Mouse (Mus musculus) liver (tissue): Measurements from ENCODE around the gene Elovl6.

Source experiments
- DNase-seq: peaks from one replicate; pipeline ENCODE4 v3.0.0-alpha.2; 2020; ENCODE audit warnings: mixed read lengths

Gene Elovl6

GRCm38 (mm10) chr3:129613756-129614155 is 81.6 kb downstream of the Elovl6 start:
- DNase-seq = no peak

DNA sequence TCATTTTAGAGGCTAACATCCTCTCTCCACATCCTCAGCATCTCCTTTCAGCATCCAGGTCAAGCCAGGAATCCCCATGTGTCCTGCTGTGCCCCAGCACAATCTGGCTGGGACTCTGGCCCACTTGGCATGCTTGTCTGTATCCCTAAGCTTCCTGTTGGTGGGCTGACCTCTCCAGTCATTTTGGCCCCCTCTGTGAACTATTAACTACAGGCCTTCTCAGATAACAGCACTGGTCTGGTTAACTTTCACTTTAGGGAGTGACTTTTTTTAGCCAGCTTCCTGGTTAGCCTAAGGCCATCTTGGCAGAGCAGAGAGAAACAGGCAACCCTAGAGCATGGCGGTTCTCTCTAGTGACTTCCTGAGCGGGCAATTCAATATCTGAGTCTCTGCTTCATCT is 82.1 kb downstream of the Elovl6 start:
- DNase-seq = no peak

GRCm38 (mm10) chr3:129617450-129617849 is 85.3 kb downstream of the Elovl6 start:
- no peak for DNase-seq

DNA sequence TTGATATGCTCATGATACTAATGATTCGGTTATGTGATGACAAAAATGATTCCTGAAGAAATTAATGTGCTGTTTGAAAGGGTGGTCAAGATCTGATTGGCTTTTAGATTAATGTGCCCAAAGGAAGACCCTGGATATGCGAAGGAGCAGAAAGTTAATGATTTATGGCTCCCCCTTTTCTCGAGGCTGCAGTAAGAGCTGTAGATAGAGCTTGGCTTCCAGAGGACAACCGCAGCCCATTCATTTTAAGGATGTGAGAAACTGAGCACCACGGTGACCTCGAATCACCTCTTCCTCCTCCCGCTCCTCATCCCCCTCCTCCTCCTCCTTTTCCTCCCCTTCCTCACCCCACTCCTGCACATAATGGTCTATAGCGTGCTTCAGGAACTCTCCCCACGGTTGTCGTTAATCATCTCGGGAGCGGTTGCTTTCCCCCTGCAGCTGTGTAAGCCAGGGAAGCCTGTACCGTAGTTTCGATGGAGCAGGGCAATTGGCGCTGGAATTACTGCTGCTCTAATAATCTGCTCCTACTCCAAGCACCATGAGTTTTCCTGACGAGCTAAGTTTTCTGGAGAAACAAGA is 87.1 kb downstream of the Elovl6 start:
- no peak for DNase-seq

DNA sequence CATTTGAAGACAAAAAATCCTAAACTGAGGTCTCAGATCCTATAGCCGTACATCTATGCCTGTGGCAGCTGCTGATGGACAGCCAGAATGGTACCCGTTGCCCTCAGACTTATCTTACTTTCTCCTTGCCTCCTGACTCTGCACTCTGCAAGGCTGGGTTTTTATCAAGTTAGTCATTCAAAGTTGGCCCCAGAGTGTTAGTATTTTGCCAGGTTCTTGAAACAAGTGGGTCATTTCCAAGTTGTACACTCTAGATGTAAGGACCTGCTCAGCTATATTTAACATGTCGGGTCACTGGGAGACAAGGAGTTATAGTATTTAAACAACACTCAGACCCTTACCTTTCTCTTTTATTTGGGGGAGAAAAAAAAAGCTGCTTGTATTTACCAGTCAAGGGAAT is 88.6 kb downstream of the Elovl6 start:
- no peak for DNase-seq

DNA sequence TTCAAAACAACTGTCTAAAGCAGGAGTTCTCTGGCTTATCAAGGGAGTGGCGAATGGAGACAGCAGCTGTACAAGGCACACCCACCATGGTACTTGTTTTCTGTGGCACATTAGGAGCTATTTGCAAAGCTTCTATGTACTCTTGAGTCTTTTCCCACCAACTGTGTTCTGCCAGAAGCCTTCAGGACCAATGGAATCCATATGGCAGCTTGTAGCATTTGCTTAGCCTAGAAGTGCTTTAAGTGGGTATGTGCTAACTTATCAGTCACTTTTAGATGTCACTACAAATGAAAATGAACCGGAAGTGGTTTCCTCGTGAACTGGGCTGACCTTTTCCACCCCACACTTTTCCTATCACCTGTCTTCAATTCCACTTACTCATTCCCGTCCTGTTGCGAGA is 89.1 kb downstream of the Elovl6 start:
- DNase-seq = no peak

DNA sequence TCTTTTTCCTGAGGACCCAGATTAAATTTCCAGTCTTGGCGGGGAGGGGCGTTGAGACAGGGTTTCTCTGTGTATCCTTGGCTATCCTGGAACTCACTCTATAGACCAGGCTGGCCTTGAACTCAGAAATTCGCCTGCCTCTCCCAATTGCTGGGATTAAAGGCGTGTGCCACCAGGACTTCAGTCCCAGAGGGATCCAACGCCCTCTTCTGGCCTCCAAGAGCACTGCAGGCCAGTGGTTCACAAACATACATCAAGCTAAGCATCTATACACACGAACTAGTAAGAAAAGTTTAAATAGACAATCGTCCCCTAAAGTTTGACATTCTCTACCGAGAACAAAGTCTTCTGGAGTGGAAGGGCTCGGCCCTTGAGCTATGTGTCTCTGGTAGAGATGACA is 90.0 kb downstream of the Elovl6 start:
- peak; percentile 19 for DNase-seq

- no peak for DNase-seq
These were observed 90.5 kb downstream of the Elovl6 start for GRCm38 (mm10) chr3:129622705-129623104.

GRCm38 (mm10) chr3:129624193-129624805 is 92.1 kb downstream of the Elovl6 start:
- no peak for DNase-seq

GRCm38 (mm10) chr3:129627281-129627680 is 95.1 kb downstream of the Elovl6 start:
- DNase-seq = no peak

- no peak for DNase-seq
These were observed 98.9 kb downstream of the Elovl6 start for GRCm38 (mm10) chr3:129631018-129631417.

- no peak for DNase-seq
These were observed 99.7 kb downstream of the Elovl6 start for GRCm38 (mm10) chr3:129631857-129632256.

GRCm38 (mm10) chr3:129633518-129633917 is 101.4 kb downstream of the Elovl6 start:
- peak; percentile 18 for DNase-seq

- no peak for DNase-seq
These were observed 102.2 kb downstream of the Elovl6 start for GRCm38 (mm10) chr3:129634260-129634901.

GRCm38 (mm10) chr3:129637446-129637845 is 105.3 kb downstream of the Elovl6 start:
- DNase-seq = no peak

GRCm38 (mm10) chr3:129639701-129640100 is 107.5 kb downstream of the Elovl6 start:
- DNase-seq = no peak

GRCm38 (mm10) chr3:129640211-129641000 is 108.3 kb downstream of the Elovl6 start:
- no peak for DNase-seq

DNA sequence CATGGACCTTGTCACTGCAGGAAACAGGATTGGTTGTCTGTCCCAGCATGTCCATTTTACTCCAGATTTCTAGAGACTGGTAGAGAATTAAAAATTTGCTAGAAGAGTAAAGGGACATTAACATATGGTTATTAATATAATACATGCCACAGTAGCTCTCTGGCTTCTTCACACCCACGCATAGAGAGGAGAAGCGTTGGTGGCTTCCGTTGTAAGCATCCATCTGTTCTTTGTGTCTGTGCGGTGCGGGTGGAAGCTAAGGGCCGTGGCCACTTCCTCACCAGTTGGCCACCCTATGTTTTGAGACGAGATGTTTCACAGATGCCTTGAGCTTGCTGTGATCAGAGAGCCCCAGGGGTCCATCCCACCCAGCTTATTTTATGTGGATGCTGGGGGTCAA is 109.5 kb downstream of the Elovl6 start:
- DNase-seq = no peak

GRCm38 (mm10) chr3:129645409-129645808 is 113.3 kb downstream of the Elovl6 start:
- no peak for DNase-seq

- DNase-seq = no peak
These were observed 114.6 kb downstream of the Elovl6 start for GRCm38 (mm10) chr3:129646781-129647180.

GRCm38 (mm10) chr3:129647312-129647711 is 115.2 kb downstream of the Elovl6 start:
- no peak for DNase-seq

DNA sequence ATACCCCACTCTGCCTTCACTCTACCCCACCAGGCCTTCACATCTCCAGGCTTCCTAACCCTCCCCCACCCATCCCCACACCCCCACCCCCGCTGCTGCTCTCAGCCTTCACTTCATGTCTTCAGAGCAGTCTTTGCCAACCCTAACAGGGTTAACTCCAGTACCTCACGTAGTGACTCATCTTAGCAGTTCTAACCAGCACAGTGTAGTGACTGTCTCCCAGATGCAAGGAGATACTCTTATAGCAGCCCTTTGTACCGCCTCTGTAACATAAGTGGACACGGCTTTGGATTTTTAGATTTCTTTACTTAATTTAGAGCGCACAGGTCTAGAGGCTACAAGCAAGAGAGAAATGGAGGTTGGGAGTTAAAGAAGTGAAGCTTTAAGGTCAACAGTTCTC is 116.4 kb downstream of the Elovl6 start:
- DNase-seq = no peak

DNA sequence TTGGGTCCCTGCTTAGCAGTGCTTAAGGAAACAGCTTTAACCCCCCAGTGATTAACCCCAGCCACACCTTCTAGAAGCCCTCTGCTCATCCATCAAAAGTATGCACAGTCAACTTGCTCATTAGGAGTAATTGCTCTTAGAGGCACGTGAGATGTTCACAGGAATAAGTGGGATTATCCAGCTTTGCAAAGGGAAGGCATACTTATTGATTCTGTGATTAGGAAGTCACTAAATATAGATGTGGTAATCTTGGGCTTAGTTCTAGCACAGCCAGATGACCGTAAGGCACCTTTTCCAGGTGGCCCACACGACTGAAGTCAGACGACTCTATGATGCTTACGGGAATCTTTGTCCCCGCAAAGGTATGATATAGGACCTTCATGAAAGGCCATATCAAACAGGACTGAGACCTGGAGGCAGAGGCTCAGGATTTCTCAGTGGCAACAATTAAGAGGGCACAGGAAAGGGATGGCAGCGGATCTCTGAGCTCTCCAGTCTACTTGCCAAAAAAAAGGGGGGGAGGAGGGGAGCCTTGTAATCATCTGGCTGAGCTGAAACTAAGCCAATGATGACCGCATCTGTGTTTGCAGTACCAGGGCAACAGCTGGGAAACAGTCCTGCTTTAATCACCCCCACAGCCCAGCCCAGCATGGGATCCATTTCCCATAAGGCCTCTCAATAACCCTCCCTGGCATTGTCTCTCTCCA is 117.6 kb downstream of the Elovl6 start:
- no peak for DNase-seq
